Mouse (Mus musculus) heart, embryonic 11.5 days (tissue): ENCODE measurements at regions not wholly inside any gene's neighbourhood (a gene's known extent, or its start where the extent isn't known, plus 50 kb on each side); places are given as distances from the start of the nearest gene placed in this dataset.

Experiments
- ATAC-seq: fragments of 200-750 bp; cut with Nextera tagmentation; replicated peaks from 2 replicates; pipeline ENCODE4 v1.8.0; 2017; ENCODE audit warnings: moderate library complexity; ENCODE audit not compliant: insufficient number of reproducible peaks, low FRiP score, low TSS enrichment
- H3K27ac ChIP-seq: fragments of 300-500 bp; sonication (generic); 2 replicates; pipeline ENCODE4 v1.5.1; 2014; ENCODE audit warnings: mild to moderate bottlenecking, low read depth, low read length
- H3K27me3 ChIP-seq: fragments of 300-500 bp; sonication (generic); 2 replicates; pipeline ENCODE4 v1.6.1; 2014; ENCODE audit warnings: mild to moderate bottlenecking, low read length, mixed read lengths; ENCODE audit not compliant: control insufficient read depth, insufficient read depth
- H3K36me3 ChIP-seq: fragments of 300-500 bp; sonication (generic); 2 replicates; pipeline ENCODE4 v1.6.1; 2014; ENCODE audit warnings: mild to moderate bottlenecking, low read length, moderate library complexity, mixed read lengths; ENCODE audit not compliant: control insufficient read depth, insufficient read depth
- H3K4me1 ChIP-seq: fragments of 300-500 bp; sonication (generic); 2 replicates; pipeline ENCODE4 v1.6.1; 2014; ENCODE audit warnings: low read length; ENCODE audit not compliant: control insufficient read depth, insufficient read depth
- H3K4me2 ChIP-seq: fragments of 300-500 bp; sonication (generic); 2 replicates; pipeline ENCODE4 v1.6.1; 2014; ENCODE audit warnings: mild to moderate bottlenecking, moderate library complexity
- H3K4me3 ChIP-seq: fragments of 300-500 bp; sonication (generic); 2 replicates; pipeline ENCODE4 v1.5.1; 2014; ENCODE audit warnings: low read depth, low read length
- H3K9ac ChIP-seq: fragments of 300-500 bp; sonication (generic); 2 replicates; pipeline ENCODE4 v1.6.1; 2014; ENCODE audit warnings: mild to moderate bottlenecking, low read depth, low read length, moderate library complexity
- H3K9me3 ChIP-seq: fragments of 300-500 bp; sonication (generic); replicated peaks from 2 replicates; pipeline ENCODE4 v1.6.1; 2016; ENCODE audit warnings: low read length; ENCODE audit not compliant: control insufficient read depth
- WGBS: fragments of 180-500 bp; shearing (Covaris S2); extraction: QIAGEN DNeasy Blood & Tissue Kit; methylation state at CpG from one replicate; pipeline ENCODE4 v1.1.7; 2014; ENCODE audit not compliant: insufficient replicate concordance; 5-methylcytosine and 5-hydroxymethylcytosine counted together

- H3K27me3 ChIP-seq = no peaks in the 10 kb centered on the region
- H3K27ac ChIP-seq = no peak overlapping the region
Measured at GRCm38 (mm10) chr8:28195943-28196342, 748.5 kb downstream of the Poteg start.

GRCm38 (mm10) chr8:28235562-28235961 lies 788.1 kb downstream of the Poteg start:
- ATAC-seq = no peak
- H3K4me2 ChIP-seq = no peak overlapping the region
- H3K27ac ChIP-seq = no peak overlapping the region
- WGBS = 75% methylated on average over 5 of the region's 5 CpGs
- H3K4me3 ChIP-seq = no peak overlapping the region
- H3K4me1 ChIP-seq = no peaks in the 10 kb centered on the region
- H3K9me3 ChIP-seq = no peaks in the 10 kb centered on the region
- H3K36me3 ChIP-seq = no peaks in the 10 kb centered on the region
- no peaks in the 10 kb centered on the region for H3K27me3 ChIP-seq
- no peak overlapping the region for H3K9ac ChIP-seq

More at GRCm38 (mm10) chr8:28195943-28196342, 748.5 kb downstream of the Poteg start:
- Histone ChIP-seq H3K4me1 (no peaks in the 10 kb centered on the region), H3K36me3 (no peaks in the 10 kb centered on the region), H3K9ac (no peak overlapping the region), H3K4me3 (no peak overlapping the region), H3K4me2 (no peak overlapping the region), H3K9me3 (no peaks in the 10 kb centered on the region)
- ATAC-seq = no peak
- 57% methylated on average over 1 of the region's 1 CpGs for WGBS

DNA sequence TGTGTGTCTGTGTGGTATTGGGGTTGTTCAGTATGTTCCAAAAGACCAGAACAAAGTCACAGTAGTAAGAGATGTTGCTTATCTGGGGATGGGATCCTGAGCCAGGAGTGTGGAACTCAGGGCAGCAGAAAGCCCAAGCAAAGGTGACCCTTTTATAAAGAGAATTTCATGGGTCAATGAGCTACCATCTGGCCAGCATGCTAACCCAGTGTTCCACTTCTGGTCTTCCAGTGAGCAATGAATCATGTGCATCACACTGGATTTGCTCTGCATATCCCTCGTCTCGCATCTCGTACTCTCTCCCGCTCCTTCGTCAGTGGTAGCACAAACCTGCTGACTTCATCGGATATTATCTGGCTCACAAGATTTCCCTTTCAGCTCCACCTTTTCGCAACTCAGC lies 791.9 kb downstream of the Poteg start:
- no peak overlapping the region for H3K4me3 ChIP-seq
- no peak overlapping the region for H3K4me2 ChIP-seq
- no peaks in the 10 kb centered on the region for H3K27me3 ChIP-seq
- H3K27ac ChIP-seq = no peak overlapping the region
- no peaks in the 10 kb centered on the region for H3K9me3 ChIP-seq
- H3K9ac ChIP-seq = no peak overlapping the region
- no peaks in the 10 kb centered on the region for H3K4me1 ChIP-seq
- no peaks in the 10 kb centered on the region for H3K36me3 ChIP-seq
- ATAC-seq = no peak
- 83% methylated on average over 7 of the region's 7 CpGs for WGBS

- no peak overlapping the region for H3K4me3 ChIP-seq
- no peaks in the 10 kb centered on the region for H3K27me3 ChIP-seq
- no peaks in the 10 kb centered on the region for H3K4me1 ChIP-seq
- WGBS = 75% methylated on average over 9 of the region's 9 CpGs
- H3K9ac ChIP-seq = no peak overlapping the region
- no peak overlapping the region for H3K27ac ChIP-seq
- H3K36me3 ChIP-seq = no peaks in the 10 kb centered on the region
- no peak for ATAC-seq
- H3K4me2 ChIP-seq = no peak overlapping the region
- H3K9me3 ChIP-seq = no peaks in the 10 kb centered on the region
Measured at GRCm38 (mm10) chr8:28252399-28253240, 805.1 kb downstream of the Poteg start.

DNA sequence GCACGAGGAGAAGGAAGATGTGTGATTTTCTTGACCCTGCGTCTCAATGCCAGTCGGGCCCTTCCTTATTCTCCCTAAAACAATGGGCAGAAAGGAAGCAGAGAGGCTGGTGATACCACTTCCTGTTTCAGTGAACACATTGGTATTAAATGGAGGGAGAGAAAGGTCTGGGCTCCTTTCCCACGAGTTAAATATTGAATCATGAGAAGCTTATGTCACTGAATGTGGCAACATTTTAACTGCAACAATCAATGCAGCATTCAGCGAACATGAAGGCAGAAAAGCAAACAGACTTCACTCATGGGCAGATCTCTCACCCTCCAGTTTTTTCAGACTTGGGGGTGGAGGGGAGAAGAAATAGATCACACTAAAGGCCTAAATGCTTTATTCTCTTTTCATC lies 819.8 kb downstream of the Poteg start:
- Histone ChIP-seq H3K27ac (no peak overlapping the region), H3K4me2 (no peak overlapping the region), H3K9me3 (no peaks in the 10 kb centered on the region), H3K4me3 (no peak overlapping the region), H3K9ac (no peak overlapping the region), H3K36me3 (no peaks in the 10 kb centered on the region), H3K27me3 (no peaks in the 10 kb centered on the region), H3K4me1 (no peaks in the 10 kb centered on the region)
- ATAC-seq = no peak
- WGBS = 72% methylated on average over 5 of the region's 5 CpGs

DNA sequence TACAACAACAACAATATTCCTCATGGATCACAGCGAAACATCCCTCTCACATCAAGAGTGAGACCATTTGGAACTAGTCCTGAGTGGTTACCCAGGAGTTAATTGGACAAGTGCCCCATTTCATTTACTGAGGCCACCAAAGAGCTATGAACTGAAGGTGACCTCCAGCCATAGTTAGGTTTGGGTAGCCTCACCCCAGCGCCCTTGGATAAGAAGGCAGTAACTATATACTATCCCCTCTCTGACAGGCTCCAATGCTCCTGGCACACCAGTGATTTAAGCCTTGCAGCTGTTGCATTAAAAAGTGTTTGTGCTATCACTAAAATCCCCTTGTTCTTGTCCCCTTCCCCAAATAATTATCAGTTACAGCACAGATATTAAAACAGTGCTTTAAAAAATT lies 836.8 kb downstream of the Poteg start:
- Histone ChIP-seq H3K4me1 (no peaks in the 10 kb centered on the region), H3K36me3 (no peaks in the 10 kb centered on the region), H3K27ac (no peak overlapping the region), H3K9me3 (no peaks in the 10 kb centered on the region), H3K4me2 (no peak overlapping the region), H3K27me3 (no peaks in the 10 kb centered on the region), H3K9ac (no peak overlapping the region), H3K4me3 (no peak overlapping the region)
- 77% methylated on average over 2 of the region's 2 CpGs for WGBS
- no peak for ATAC-seq

DNA sequence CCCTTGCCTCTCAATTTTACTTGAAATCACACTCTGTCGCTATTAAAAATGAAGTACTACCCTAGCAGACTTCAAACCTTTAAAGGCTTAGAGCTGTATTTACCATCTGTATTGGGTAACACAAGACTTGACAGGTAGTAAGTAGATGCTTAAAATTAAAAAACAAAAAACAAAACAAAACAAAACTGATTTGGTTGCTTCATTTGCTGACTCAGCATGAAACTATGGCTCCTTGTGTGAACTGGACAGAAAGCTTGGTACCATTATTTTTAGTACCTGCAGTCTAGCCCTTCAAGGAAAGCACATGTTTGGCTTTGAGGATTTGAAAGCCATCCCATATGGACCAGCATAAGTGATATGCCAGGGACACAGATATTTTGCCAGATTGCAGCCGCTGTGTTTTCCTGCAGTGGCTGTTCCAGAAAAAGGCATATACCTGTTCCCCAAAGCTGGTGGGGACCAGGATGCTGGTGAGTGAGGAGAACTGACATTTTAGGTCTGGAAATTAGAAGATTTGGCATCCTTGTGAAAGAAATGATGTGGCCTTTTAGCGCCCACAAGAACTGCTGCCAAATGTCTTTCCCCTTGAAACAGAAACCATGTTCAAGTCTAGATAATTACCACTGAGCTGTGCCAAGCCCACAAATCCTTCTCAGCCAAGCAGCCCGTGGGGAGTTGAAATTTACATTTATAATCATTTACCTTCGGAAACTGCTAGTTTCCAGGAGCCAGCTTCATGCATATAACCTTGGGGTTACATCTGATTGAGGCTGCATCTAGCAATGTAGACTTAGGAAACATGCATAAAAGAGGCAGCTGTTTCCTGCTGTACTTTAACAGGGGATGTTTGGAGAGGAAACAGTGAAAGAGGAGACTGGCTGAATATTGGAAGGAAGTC lies 851.7 kb downstream of the Poteg start:
- ATAC-seq = no peak
- Histone ChIP-seq H3K27me3 (no peaks in the 10 kb centered on the region), H3K27ac (no peak overlapping the region), H3K36me3 (no peaks in the 10 kb centered on the region), H3K9me3 (no peaks in the 10 kb centered on the region), H3K9ac (no peak overlapping the region), H3K4me3 (no peak overlapping the region), H3K4me2 (no peak overlapping the region), H3K4me1 (no peaks in the 10 kb centered on the region)
- 73% methylated on average over 5 of the region's 5 CpGs for WGBS

DNA sequence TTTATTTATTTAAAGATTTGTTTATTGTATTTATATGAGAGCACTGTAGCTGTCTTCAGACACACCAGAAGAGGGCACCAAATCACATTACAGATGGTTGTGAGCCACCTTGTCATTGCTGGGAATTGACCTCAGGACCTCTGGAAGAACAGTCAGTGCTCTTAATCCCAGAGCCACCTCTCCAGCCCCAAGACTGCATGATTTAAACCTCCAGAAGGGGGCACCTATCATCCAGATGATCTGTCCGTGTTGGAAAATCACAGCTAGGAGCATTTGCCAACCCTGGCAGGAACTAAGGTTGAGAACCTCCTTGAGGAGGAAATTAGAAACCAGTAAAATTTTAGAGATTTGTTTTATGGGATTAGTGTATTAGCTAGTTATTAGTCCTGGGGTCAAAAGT lies 869.6 kb downstream of the Poteg start:
- Histone ChIP-seq H3K27me3 (no peaks in the 10 kb centered on the region), H3K4me1 (no peaks in the 10 kb centered on the region), H3K9me3 (0 out of 2 replicates have a peak, but pooled peaks cover 2% of the 10 kb centered on the region), H3K27ac (no peak overlapping the region), H3K4me2 (no peak overlapping the region), H3K4me3 (no peak overlapping the region), H3K36me3 (no peaks in the 10 kb centered on the region), H3K9ac (no peak overlapping the region)
- no peak for ATAC-seq
- 41% methylated on average over 1 of the region's 1 CpGs for WGBS
